Mouse (Mus musculus): ENCODE results near the gene Etnk1. TPM values are rescaled to one million over a fixed set of nuclear protein-coding genes. Genes with fewer than 3 reads are reported as not detected.

Etnk1 gene
- polyA plus RNA-seq, 1 experiment, result 113 TPM

- peaks cover 86% of the 10 kb centered on the region for H3K36me3 ChIP-seq (ENCODE audit: control insufficient read depth, insufficient read depth, low read length)
- TF ChIP-seq CTCF (IDR thresholded peaks at IDR 0.05; ENCODE audit: borderline replicate concordance, control insufficient read depth, extremely low read depth, insufficient read depth, low read length, poor library complexity), result no peak
- TF ChIP-seq POLR2A (IDR thresholded peaks at IDR 0.05; ENCODE audit: control insufficient read depth, extremely low read depth, insufficient read depth, low read length, poor library complexity), result no peak
- H3K27me3 ChIP-seq (ENCODE audit: control insufficient read depth, insufficient read depth, low read length), result no peaks in the 10 kb centered on the region
- H3K4me3 ChIP-seq (ENCODE audit: control insufficient read depth, insufficient read depth, low read length), result no peak overlapping the region
- H3K27ac ChIP-seq (ENCODE audit: control insufficient read depth, insufficient read depth, low read length), result no peak overlapping the region
- 95% methylated on average over 10 of the region's 10 CpGs for WGBS
- no peak for DNase-seq
- peaks cover 2% of the 10 kb centered on the region; the same call in 1 of the 2 replicates for H3K4me1 ChIP-seq (replicated peaks; ENCODE audit: control insufficient read depth, insufficient read depth, low read length)
Measured at GRCm38 (mm10) chr6:143193166-143193565, 26.1 kb downstream of the Etnk1 start.

GRCm38 (mm10) chr6:143193641-143194040, 26.6 kb downstream of the Etnk1 start:
- peaks cover 88% of the 10 kb centered on the region for H3K36me3 ChIP-seq (ENCODE audit: control insufficient read depth, insufficient read depth, low read length)
- 93% methylated on average over 6 of the region's 6 CpGs for WGBS
- H3K4me3 ChIP-seq (ENCODE audit: control insufficient read depth, insufficient read depth, low read length), result no peak overlapping the region
- peaks cover 2% of the 10 kb centered on the region; the same call in 1 of the 2 replicates for H3K4me1 ChIP-seq (replicated peaks; ENCODE audit: control insufficient read depth, insufficient read depth, low read length)
- TF ChIP-seq POLR2A (IDR thresholded peaks at IDR 0.05; ENCODE audit: control insufficient read depth, extremely low read depth, insufficient read depth, low read length, poor library complexity), result no peak
- TF ChIP-seq CTCF (IDR thresholded peaks at IDR 0.05; ENCODE audit: borderline replicate concordance, control insufficient read depth, extremely low read depth, insufficient read depth, low read length, poor library complexity), result no peak
- no peak overlapping the region for H3K27ac ChIP-seq (ENCODE audit: control insufficient read depth, insufficient read depth, low read length)
- DNase-seq, result no peak
- no peaks in the 10 kb centered on the region for H3K27me3 ChIP-seq (ENCODE audit: control insufficient read depth, insufficient read depth, low read length)

DNA sequence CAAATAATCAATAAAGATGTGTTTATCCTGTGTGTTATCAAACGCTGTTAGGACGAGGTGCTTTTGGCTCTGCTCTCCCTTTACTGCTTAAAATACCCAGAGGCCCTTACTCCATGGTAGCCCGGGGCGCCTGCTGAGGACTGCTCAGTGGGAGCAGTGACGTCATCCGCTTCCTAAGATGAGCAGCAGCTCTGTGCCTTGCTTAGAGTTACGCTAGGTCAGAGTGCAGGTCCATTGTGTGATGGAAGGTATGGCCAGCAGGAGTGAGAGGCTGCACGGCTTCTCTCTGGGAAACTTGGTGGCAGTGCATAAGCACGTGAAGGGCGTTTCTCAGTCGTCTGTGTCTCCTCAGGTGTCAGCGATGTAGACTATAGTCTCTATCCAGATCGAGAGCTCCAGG, 30.0 kb downstream of the Etnk1 start:
- Histone ChIP-seq H3K4me3 (ENCODE audit: control insufficient read depth, insufficient read depth, low read length) (no peak overlapping the region), H3K27ac (ENCODE audit: control insufficient read depth, insufficient read depth, low read length) (no peak overlapping the region), H3K27me3 (ENCODE audit: control insufficient read depth, insufficient read depth, low read length) (no peaks in the 10 kb centered on the region), H3K4me1 (replicated peaks; ENCODE audit: control insufficient read depth, insufficient read depth, low read length) (no peaks in the 10 kb centered on the region), H3K36me3 (ENCODE audit: control insufficient read depth, insufficient read depth, low read length) (peaks cover 90% of the 10 kb centered on the region)
- 98% methylated on average over 13 of the region's 13 CpGs for WGBS
- DNase-seq, result no peak
- no peak for TF ChIP-seq CTCF (IDR thresholded peaks at IDR 0.05; ENCODE audit: borderline replicate concordance, control insufficient read depth, extremely low read depth, insufficient read depth, low read length, poor library complexity)

GRCm38 (mm10) chr6:143198421-143198820, 31.4 kb downstream of the Etnk1 start:
- Histone ChIP-seq H3K36me3 (ENCODE audit: control insufficient read depth, insufficient read depth, low read length) (peaks cover 86% of the 10 kb centered on the region), H3K27ac (ENCODE audit: control insufficient read depth, insufficient read depth, low read length) (no peak overlapping the region), H3K4me1 (replicated peaks; ENCODE audit: control insufficient read depth, insufficient read depth, low read length) (no peaks in the 10 kb centered on the region), H3K4me3 (ENCODE audit: control insufficient read depth, insufficient read depth, low read length) (no peak overlapping the region), H3K27me3 (ENCODE audit: control insufficient read depth, insufficient read depth, low read length) (no peaks in the 10 kb centered on the region)
- WGBS, result 97% methylated on average over 7 of the region's 7 CpGs
- DNase-seq, result no peak
- TF ChIP-seq CTCF (IDR thresholded peaks at IDR 0.05; ENCODE audit: borderline replicate concordance, control insufficient read depth, extremely low read depth, insufficient read depth, low read length, poor library complexity), result no peak
- no peak for TF ChIP-seq POLR2A (IDR thresholded peaks at IDR 0.05; ENCODE audit: control insufficient read depth, extremely low read depth, insufficient read depth, low read length, poor library complexity)

GRCm38 (mm10) chr6:143203097-143203496, 36.1 kb downstream of the Etnk1 start:
- 93% methylated on average over 15 of the region's 15 CpGs for WGBS
- H3K27me3 ChIP-seq (ENCODE audit: control insufficient read depth, insufficient read depth, low read length), result no peaks in the 10 kb centered on the region
- H3K4me1 ChIP-seq (replicated peaks; ENCODE audit: control insufficient read depth, insufficient read depth, low read length), result no peaks in the 10 kb centered on the region
- H3K36me3 ChIP-seq (ENCODE audit: control insufficient read depth, insufficient read depth, low read length), result peaks cover 84% of the 10 kb centered on the region
- DNase-seq, result no peak
- no peak overlapping the region for H3K4me3 ChIP-seq (ENCODE audit: control insufficient read depth, insufficient read depth, low read length)
- no peak overlapping the region for H3K27ac ChIP-seq (ENCODE audit: control insufficient read depth, insufficient read depth, low read length)
- TF ChIP-seq POLR2A (IDR thresholded peaks at IDR 0.05; ENCODE audit: control insufficient read depth, extremely low read depth, insufficient read depth, low read length, poor library complexity), result no peak
- TF ChIP-seq CTCF (IDR thresholded peaks at IDR 0.05; ENCODE audit: borderline replicate concordance, control insufficient read depth, extremely low read depth, insufficient read depth, low read length, poor library complexity), result no peak

DNA sequence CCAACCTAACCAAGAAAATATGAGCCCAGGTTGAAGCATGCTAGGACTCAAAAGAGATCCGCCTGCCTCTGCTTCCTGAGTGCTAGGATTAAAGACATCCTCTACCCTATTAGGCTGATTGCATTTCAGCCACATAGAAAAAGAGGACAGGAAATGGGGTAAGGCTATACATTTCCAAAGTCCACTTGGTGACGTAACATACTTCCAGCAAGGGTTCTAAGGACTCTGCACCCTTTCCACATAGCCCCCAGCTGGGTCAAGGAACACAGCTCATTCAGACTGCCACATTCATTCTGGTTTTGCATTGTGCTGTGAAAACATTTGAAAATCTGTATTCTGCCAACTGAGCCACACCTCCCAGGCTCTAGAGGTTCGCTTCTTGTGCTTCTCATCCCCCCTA, 41.9 kb downstream of the Etnk1 start:
- no peak for DNase-seq
- Histone ChIP-seq H3K4me1 (replicated peaks; ENCODE audit: control insufficient read depth, insufficient read depth, low read length) (no peaks in the 10 kb centered on the region), H3K27me3 (ENCODE audit: control insufficient read depth, insufficient read depth, low read length) (no peaks in the 10 kb centered on the region), H3K36me3 (ENCODE audit: control insufficient read depth, insufficient read depth, low read length) (peaks cover 47% of the 10 kb centered on the region), H3K27ac (ENCODE audit: control insufficient read depth, insufficient read depth, low read length) (no peak overlapping the region), H3K4me3 (ENCODE audit: control insufficient read depth, insufficient read depth, low read length) (no peak overlapping the region)
- 98% methylated on average over 3 of the region's 3 CpGs for WGBS
- TF ChIP-seq CTCF (IDR thresholded peaks at IDR 0.05; ENCODE audit: borderline replicate concordance, control insufficient read depth, extremely low read depth, insufficient read depth, low read length, poor library complexity) (no peak), POLR2A (IDR thresholded peaks at IDR 0.05; ENCODE audit: control insufficient read depth, extremely low read depth, insufficient read depth, low read length, poor library complexity) (no peak)

- 93% methylated on average over 6 of the region's 6 CpGs for WGBS
- no peaks in the 10 kb centered on the region for H3K27me3 ChIP-seq (ENCODE audit: control insufficient read depth, insufficient read depth, low read length)
- TF ChIP-seq CTCF (IDR thresholded peaks at IDR 0.05; ENCODE audit: borderline replicate concordance, control insufficient read depth, extremely low read depth, insufficient read depth, low read length, poor library complexity) (no peak), POLR2A (IDR thresholded peaks at IDR 0.05; ENCODE audit: control insufficient read depth, extremely low read depth, insufficient read depth, low read length, poor library complexity) (no peak)
- no peak overlapping the region for H3K27ac ChIP-seq (ENCODE audit: control insufficient read depth, insufficient read depth, low read length)
- H3K4me1 ChIP-seq (replicated peaks; ENCODE audit: control insufficient read depth, insufficient read depth, low read length), result no peaks in the 10 kb centered on the region
- no peak overlapping the region for H3K4me3 ChIP-seq (ENCODE audit: control insufficient read depth, insufficient read depth, low read length)
- no peak for DNase-seq
- peaks cover 16% of the 10 kb centered on the region for H3K36me3 ChIP-seq (ENCODE audit: control insufficient read depth, insufficient read depth, low read length)
Measured at GRCm38 (mm10) chr6:143212766-143213165, 45.7 kb downstream of the Etnk1 start.
